8 mouse cellular contexts compared by ENCODE assay signal in genomic region chr3:61467158-61467557, GRCm38 (mm10).
A peak's percentile ranks its signal among the peaks of the same experiment; 100 is the strongest.
DNase-seq lines count a peak whose midpoint lies in the region.

No protein-coding gene starts in this region.

- intact Hi-C loops in gastrocnemius, postnatal 14 days (cut with DNase I; ENCODE audit: low total_unique reads): no loop called here

- peak; percentile 9 for DNase-seq in gastrocnemius, postnatal 14 days
- no peak for DNase-seq in gastrocnemius, adult 8-10 months (ENCODE audit: low spot score in 2 of 2)
- DNase-seq in right cerebral cortex, postnatal 14 days: peak; percentile 16
- DNase-seq in right cerebral cortex, adult 18-20 months: no peak
- DNase-seq in embryo, embryonic 11.5 days (ENCODE audit: low read depth, low spot score): peak; percentile 17
- DNase-seq in kidney, postnatal 4 days: peak; percentile 17 to 39
- peak; percentile 35 for DNase-seq in retina, postnatal 1 day
- no peak for DNase-seq in adrenal gland, postnatal 25 days

Comparison
In these comparisons a context has a peak if more than half of its experiments do, and no peak if none do; other contexts are left out.
1. DNase-seq: peak in gastrocnemius, postnatal 14 days (single experiment), right cerebral cortex, postnatal 14 days (single experiment), embryo, embryonic 11.5 days (single experiment), kidney, postnatal 4 days (2 of 2) and retina, postnatal 1 day (single experiment); none in gastrocnemius, adult 8-10 months (0 of 2), right cerebral cortex, adult 18-20 months (single experiment) and adrenal gland, postnatal 25 days (single experiment).